Mouse (Mus musculus) layer of hippocampus, adult 2 months (tissue): ENCODE data around the gene Gm3594. TPM values are rescaled to one million over a fixed set of nuclear protein-coding genes. Genes with fewer than 3 reads are reported as not detected.
A peak's percentile ranks its signal among the peaks of the same experiment; 100 is the strongest.
"Not testable (repeated sequence)": the region's sequence is repeated elsewhere in the genome, so short reads cannot be mapped to it uniquely, and the experiment has no call there.

ENCODE experiments used
- DNase-seq, 2 experiments: peaks; one replicate each; pipeline ENCODE4 v3.0.0; 2022; ENCODE audit warnings: low spot score in 2 of 2
- H3K27ac ChIP-seq: fragments of 200-600 bp; 2 replicates; pipeline ENCODE4 v1.8.1; 2022
- H3K4me3 ChIP-seq: fragments of 200-600 bp; 2 replicates; pipeline ENCODE4 v1.8.1; 2022; ENCODE audit warnings: mild to moderate bottlenecking
- long read RNA-seq, 2 experiments: library from polyadenylated mRNA; stranded (forward); transcript quantifications; one replicate each; pipeline ENCODE4 v2.0.0; 2021; ENCODE audit warnings: borderline mapping rate in 2 of 2
- total RNA-seq, 2 experiments: library from RNA; stranded (reverse); gene quantifications; 2 replicates each; pipeline ENCODE4 v1.2.3; 2021

Gm3594 gene
- under 1 TPM in 1 of 2 experiments, not detected in 1; 0.46 TPM for total RNA-seq
- long read RNA-seq, experiment 1, partial matches to known transcripts: 1 of 1 reads
- long read RNA-seq, experiment 1, other reads (novel, unspliced or antisense): 0 of 1 reads
- long read RNA-seq, experiment 2: 0 reads

GRCm38 (mm10) chr14:6444511-6444910, at the start of gene Gm3594:
Gm3594 (minus strand) TSS chr14:6444611.
- not testable (repeated sequence) for DNase-seq, H3K27ac ChIP-seq, H3K4me3 ChIP-seq

- H3K27ac ChIP-seq, DNase-seq, H3K4me3 ChIP-seq: not testable (repeated sequence)
Observed at GRCm38 (mm10) chr14:6486331-6486730, 41.9 kb upstream of the Gm3594 start.

GRCm38 (mm10) chr14:6485541-6485940, 41.1 kb upstream of the Gm3594 start:
- not testable (repeated sequence) for H3K4me3 ChIP-seq, DNase-seq, H3K27ac ChIP-seq

GRCm38 (mm10) chr14:6482126-6482525, 37.7 kb upstream of the Gm3594 start:
- not testable (repeated sequence) for H3K27ac ChIP-seq, DNase-seq, H3K4me3 ChIP-seq

GRCm38 (mm10) chr14:6471856-6472255, 27.4 kb upstream of the Gm3594 start:
- H3K27ac ChIP-seq, DNase-seq, H3K4me3 ChIP-seq: not testable (repeated sequence)

DNA sequence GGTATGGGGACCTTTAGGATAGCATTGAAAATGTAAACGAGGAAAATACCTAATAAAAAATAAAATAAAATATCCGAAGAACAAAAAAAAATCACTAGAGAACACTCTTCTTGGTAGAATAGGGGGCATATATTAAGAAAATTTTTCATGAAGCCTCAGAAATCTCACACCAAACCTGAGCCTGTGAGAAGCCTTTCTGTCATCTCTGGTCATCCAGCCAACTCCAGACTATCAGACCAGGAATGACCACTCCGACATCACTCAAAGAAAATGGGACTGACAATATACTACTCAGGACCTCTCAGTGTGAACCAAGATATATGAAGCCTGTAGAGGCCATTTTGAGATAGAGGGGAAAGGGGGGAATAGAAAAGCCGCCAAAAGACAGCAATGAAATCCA, 3.6 kb downstream of the Gm3594 start:
- not testable (repeated sequence) for H3K4me3 ChIP-seq, DNase-seq, H3K27ac ChIP-seq

DNA sequence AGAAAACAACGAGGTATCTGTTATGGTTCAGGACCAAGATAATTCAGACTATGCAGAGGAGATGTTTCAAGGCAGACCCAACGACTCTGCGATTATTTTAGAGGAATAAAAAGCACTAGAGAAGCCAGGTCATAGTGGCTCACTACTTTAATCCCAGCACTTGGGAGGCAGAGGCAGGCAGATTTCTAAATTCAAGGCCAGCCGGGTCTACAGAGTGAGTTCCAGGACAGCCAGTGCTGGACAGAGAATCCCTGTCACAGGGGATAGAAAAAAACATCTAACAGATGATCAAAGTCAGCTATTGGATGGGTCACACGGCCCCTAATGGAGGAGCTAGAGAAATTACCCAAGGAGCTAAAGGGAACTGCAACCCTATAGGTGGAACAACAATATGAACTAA, 4.2 kb downstream of the Gm3594 start:
- H3K4me3 ChIP-seq, H3K27ac ChIP-seq, DNase-seq: not testable (repeated sequence)

GRCm38 (mm10) chr14:6426766-6427165, 17.6 kb downstream of the Gm3594 start:
- DNase-seq: peak in 1 of 2 experiments; percentile 10
- H3K4me3 ChIP-seq: peak overlapping the region; percentile 32; the same call in 1 of the 2 replicates
- not testable (repeated sequence) for H3K27ac ChIP-seq

GRCm38 (mm10) chr14:6426353-6426752, 18.1 kb downstream of the Gm3594 start:
- not testable (repeated sequence) for DNase-seq, H3K27ac ChIP-seq
- H3K4me3 ChIP-seq: peak overlapping the region; percentile 32; the same call in 1 of the 2 replicates

- DNase-seq, H3K27ac ChIP-seq, H3K4me3 ChIP-seq: not testable (repeated sequence)
Observed at GRCm38 (mm10) chr14:6412382-6412781, 32.0 kb downstream of the Gm3594 start, which contains the start of gene Gm3591. Gm3591 (minus strand) TSS chr14:6412482.

- not testable (repeated sequence) for H3K4me3 ChIP-seq, DNase-seq, H3K27ac ChIP-seq
Observed at GRCm38 (mm10) chr14:6390219-6390618, 54.2 kb downstream of the Gm3594 start, which contains the start of gene Gm16440. Gm16440 (minus strand) TSS chr14:6390319.

Other genes starting within 250 kb of the Gm3594 start
- 1 to 10 TPM; 1.2 to 1.4 TPM for gene Gm21560, start 225.3 kb downstream of the Gm3594 start, total RNA-seq
- gene Gm3411, start 157.4 kb downstream of the Gm3594 start, total RNA-seq: 1 to 10 TPM; 2.8 to 3.1 TPM
- not detected for gene Gm21103, start 139.8 kb downstream of the Gm3594 start, total RNA-seq
- gene Gm3618, start 100.9 kb downstream of the Gm3594 start, total RNA-seq: not detected
- gene Gm16440, start 54.3 kb downstream of the Gm3594 start, total RNA-seq: not detected
- gene Gm3591, start 32.1 kb downstream of the Gm3594 start, total RNA-seq: under 1 TPM in 1 of 2 experiments, not detected in 1; 0.98 TPM
- not detected for gene Gm8356, start 92.7 kb upstream of the Gm3594 start, total RNA-seq
- gene Gm3629, start 146.0 kb upstream of the Gm3594 start, total RNA-seq: 1 to 10 TPM in 1 of 2 experiments, not detected in 1; 1.6 TPM
- not detected for gene Gm3460, start 177.8 kb upstream of the Gm3594 start, total RNA-seq
- gene Gm10251, start 239.6 kb upstream of the Gm3594 start, total RNA-seq: not detected